Mouse (Mus musculus): ENCODE results near the gene Mpped1. TPM values are rescaled to one million over a fixed set of nuclear protein-coding genes. Genes with fewer than 3 reads are reported as not detected.
A peak's percentile ranks its signal among the peaks of the same experiment; 100 is the strongest.

Gene Mpped1
- polyA plus RNA-seq, 1 experiment from 2014 or later: 25.5 TPM

GRCm38 (mm10) chr15:83796924-83797323 is 17.7 kb downstream of the Mpped1 start:
- Histone ChIP-seq H3K4me1 (replicated peaks) (peaks cover 22% of the 10 kb centered on the region), H3K27me3 (no peaks in the 10 kb centered on the region), H3K4me2 (no peak overlapping the region), H3K9ac (no peak overlapping the region), H3K4me3 (no peak overlapping the region), H3K36me3 (no peaks in the 10 kb centered on the region), H3K27ac (replicated peaks) (no peak overlapping the region; the same call in 1 of the 2 replicates), H3K9me3 (no peaks in the 10 kb centered on the region)
- 64% methylated on average over 7 of the region's 7 CpGs for WGBS
- no peak for ATAC-seq (ENCODE audit: low FRiP score, low read depth)

GRCm38 (mm10) chr15:83798964-83799363 is 19.7 kb downstream of the Mpped1 start:
- Histone ChIP-seq H3K9ac (no peak overlapping the region), H3K27ac (replicated peaks) (0 out of 2 replicates have a peak overlapping the region, but pooled peaks have one; percentile 18), H3K27me3 (no peaks in the 10 kb centered on the region), H3K4me2 (no peak overlapping the region), H3K36me3 (no peaks in the 10 kb centered on the region), H3K9me3 (no peaks in the 10 kb centered on the region), H3K4me1 (replicated peaks) (peaks cover 22% of the 10 kb centered on the region), H3K4me3 (no peak overlapping the region)
- WGBS: 78% methylated on average over 11 of the region's 11 CpGs
- no peak for ATAC-seq (ENCODE audit: low FRiP score, low read depth)

GRCm38 (mm10) chr15:83801011-83801410 is 21.7 kb downstream of the Mpped1 start:
- Histone ChIP-seq H3K4me2 (no peak overlapping the region), H3K27me3 (no peaks in the 10 kb centered on the region), H3K4me1 (replicated peaks) (peaks cover 17% of the 10 kb centered on the region), H3K9me3 (no peaks in the 10 kb centered on the region), H3K9ac (no peak overlapping the region), H3K27ac (replicated peaks) (no peak overlapping the region), H3K36me3 (no peaks in the 10 kb centered on the region), H3K4me3 (no peak overlapping the region)
- ATAC-seq (ENCODE audit: low FRiP score, low read depth): no peak
- WGBS: 58% methylated on average over 5 of the region's 5 CpGs

- WGBS: 83% methylated on average over 6 of the region's 6 CpGs
- Histone ChIP-seq H3K27me3 (no peaks in the 10 kb centered on the region), H3K4me3 (no peak overlapping the region)
Observed at GRCm38 (mm10) chr15:83814106-83814505, 34.8 kb downstream of the Mpped1 start.

GRCm38 (mm10) chr15:83828011-83828410 is 48.7 kb downstream of the Mpped1 start:
- Histone ChIP-seq H3K27ac (replicated peaks) (no peak overlapping the region), H3K4me2 (no peak overlapping the region), H3K9me3 (no peaks in the 10 kb centered on the region), H3K4me3 (no peak overlapping the region), H3K4me1 (replicated peaks) (peaks cover 11% of the 10 kb centered on the region; the same call in 1 of the 2 replicates), H3K27me3 (no peaks in the 10 kb centered on the region), H3K9ac (no peak overlapping the region), H3K36me3 (no peaks in the 10 kb centered on the region)
- ATAC-seq (ENCODE audit: low FRiP score, low read depth): no peak
- 78% methylated on average over 8 of the region's 8 CpGs for WGBS

More at GRCm38 (mm10) chr15:83814106-83814505, 34.8 kb downstream of the Mpped1 start:
- Histone ChIP-seq H3K27ac (replicated peaks) (no peak overlapping the region), H3K4me2 (no peak overlapping the region), H3K36me3 (no peaks in the 10 kb centered on the region), H3K9me3 (no peaks in the 10 kb centered on the region), H3K4me1 (replicated peaks) (no peaks in the 10 kb centered on the region), H3K9ac (no peak overlapping the region)
- no peak for ATAC-seq (ENCODE audit: low FRiP score, low read depth)

- peak overlapping the region; percentile 12; the same call in 1 of the 2 replicates for H3K27ac ChIP-seq (replicated peaks)
- no peaks in the 10 kb centered on the region for H3K36me3 ChIP-seq
- H3K4me2 ChIP-seq: no peak overlapping the region
- no peaks in the 10 kb centered on the region for H3K27me3 ChIP-seq
- H3K4me1 ChIP-seq (replicated peaks): peaks cover 11% of the 10 kb centered on the region; the same call in 1 of the 2 replicates
- H3K9me3 ChIP-seq: no peaks in the 10 kb centered on the region
- no peak overlapping the region for H3K4me3 ChIP-seq
- ATAC-seq (ENCODE audit: low FRiP score, low read depth): no peak
- no peak overlapping the region for H3K9ac ChIP-seq
- 71% methylated on average over 13 of the region's 13 CpGs for WGBS
Observed at GRCm38 (mm10) chr15:83829226-83829625, 50.0 kb downstream of the Mpped1 start.

- Histone ChIP-seq H3K36me3 (no peaks in the 10 kb centered on the region), H3K27ac (replicated peaks) (no peak overlapping the region), H3K4me2 (no peak overlapping the region), H3K9ac (no peak overlapping the region), H3K4me3 (no peak overlapping the region), H3K4me1 (replicated peaks) (peaks cover 11% of the 10 kb centered on the region; the same call in 1 of the 2 replicates), H3K27me3 (no peaks in the 10 kb centered on the region), H3K9me3 (no peaks in the 10 kb centered on the region)
- ATAC-seq (ENCODE audit: low FRiP score, low read depth): no peak
- 59% methylated on average over 6 of the region's 6 CpGs for WGBS
Observed at GRCm38 (mm10) chr15:83832265-83832664, 53.0 kb downstream of the Mpped1 start.

- Histone ChIP-seq H3K4me3 (no peak overlapping the region), H3K4me2 (no peak overlapping the region), H3K4me1 (replicated peaks) (peaks cover 37% of the 10 kb centered on the region), H3K9me3 (no peaks in the 10 kb centered on the region), H3K36me3 (no peaks in the 10 kb centered on the region), H3K27ac (replicated peaks) (no peak overlapping the region), H3K9ac (no peak overlapping the region), H3K27me3 (no peaks in the 10 kb centered on the region)
- no peak for ATAC-seq (ENCODE audit: low FRiP score, low read depth)
- 72% methylated on average over 10 of the region's 10 CpGs for WGBS
Observed at GRCm38 (mm10) chr15:83840950-83841719, 61.9 kb downstream of the Mpped1 start.

GRCm38 (mm10) chr15:83842419-83842818 is 63.2 kb downstream of the Mpped1 start:
- no peak overlapping the region for H3K4me3 ChIP-seq
- H3K4me1 ChIP-seq (replicated peaks): peaks cover 50% of the 10 kb centered on the region
- ATAC-seq (ENCODE audit: low FRiP score, low read depth): no peak
- H3K36me3 ChIP-seq: no peaks in the 10 kb centered on the region
- no peak overlapping the region for H3K4me2 ChIP-seq
- H3K9me3 ChIP-seq: no peaks in the 10 kb centered on the region
- WGBS: 72% methylated on average over 12 of the region's 12 CpGs
- H3K27me3 ChIP-seq: no peaks in the 10 kb centered on the region
- H3K9ac ChIP-seq: no peak overlapping the region
- no peak overlapping the region for H3K27ac ChIP-seq (replicated peaks)

GRCm38 (mm10) chr15:83842915-83843789 is 63.9 kb downstream of the Mpped1 start:
- no peaks in the 10 kb centered on the region for H3K9me3 ChIP-seq
- H3K4me2 ChIP-seq: no peak overlapping the region
- H3K4me1 ChIP-seq (replicated peaks): peaks cover 58% of the 10 kb centered on the region
- no peak; the same call in 1 of the 2 replicates for ATAC-seq (ENCODE audit: low FRiP score, low read depth)
- no peaks in the 10 kb centered on the region for H3K36me3 ChIP-seq
- 36% methylated on average over 21 of the region's 22 CpGs for WGBS
- no peak overlapping the region for H3K27ac ChIP-seq (replicated peaks)
- H3K9ac ChIP-seq: no peak overlapping the region
- no peaks in the 10 kb centered on the region for H3K27me3 ChIP-seq
- H3K4me3 ChIP-seq: no peak overlapping the region

- Histone ChIP-seq H3K4me1 (replicated peaks) (peaks cover 71% of the 10 kb centered on the region), H3K9me3 (no peaks in the 10 kb centered on the region), H3K9ac (no peak overlapping the region), H3K4me3 (no peak overlapping the region), H3K4me2 (no peak overlapping the region), H3K27me3 (no peaks in the 10 kb centered on the region), H3K36me3 (no peaks in the 10 kb centered on the region), H3K27ac (replicated peaks) (no peak overlapping the region)
- WGBS: 21% methylated on average over 11 of the region's 11 CpGs
- ATAC-seq (ENCODE audit: low FRiP score, low read depth): 0 out of 2 replicates have a peak, but pooled peaks have one; percentile 8
Observed at GRCm38 (mm10) chr15:83845734-83846133, 66.5 kb downstream of the Mpped1 start.

- H3K27me3 ChIP-seq: no peaks in the 10 kb centered on the region
- WGBS: 34% methylated on average over 8 of the region's 8 CpGs
- H3K4me1 ChIP-seq (replicated peaks): peaks cover 71% of the 10 kb centered on the region
- no peak overlapping the region for H3K4me3 ChIP-seq
- ATAC-seq (ENCODE audit: low FRiP score, low read depth): no peak
- H3K27ac ChIP-seq (replicated peaks): no peak overlapping the region
- H3K4me2 ChIP-seq: no peak overlapping the region
- H3K9ac ChIP-seq: no peak overlapping the region
- H3K36me3 ChIP-seq: no peaks in the 10 kb centered on the region
- H3K9me3 ChIP-seq: no peaks in the 10 kb centered on the region
Observed at GRCm38 (mm10) chr15:83846592-83846991, 67.3 kb downstream of the Mpped1 start.
